Mouse (Mus musculus): Measurements from ENCODE around the gene Smug1. TPM values are rescaled to one million over a fixed set of nuclear protein-coding genes. Genes with fewer than 3 reads are reported as not detected.

The Smug1 gene
- polyA plus RNA-seq, 1 experiment = 18.5 TPM

GRCm38 (mm10) chr15:103177611-103178041, 10.7 kb upstream of the Smug1 start:
- DNase-seq (ENCODE audit: low spot score) = no peak

GRCm38 (mm10) chr15:103176874-103177421, 10.1 kb upstream of the Smug1 start:
- DNase-seq (ENCODE audit: low spot score) = peak; percentile 85

- no peak for DNase-seq (ENCODE audit: low spot score)
These were observed 6.4 kb upstream of the Smug1 start for GRCm38 (mm10) chr15:103173251-103173650.

- DNase-seq (ENCODE audit: low spot score) = no peak
These were observed 5.6 kb upstream of the Smug1 start for GRCm38 (mm10) chr15:103172537-103172936.

GRCm38 (mm10) chr15:103171276-103171675, 4.4 kb upstream of the Smug1 start:
- DNase-seq (ENCODE audit: low spot score) = no peak

- DNase-seq (ENCODE audit: low spot score) = no peak
These were observed 3.4 kb upstream of the Smug1 start for GRCm38 (mm10) chr15:103170316-103170679.

GRCm38 (mm10) chr15:103169612-103170315, 2.9 kb upstream of the Smug1 start:
- DNase-seq (ENCODE audit: low spot score) = no peak

GRCm38 (mm10) chr15:103168801-103169611, 2.1 kb upstream of the Smug1 start:
- no peak for DNase-seq (ENCODE audit: low spot score)

- no peak for DNase-seq (ENCODE audit: low spot score)
These were observed 894 bp upstream of the Smug1 start for GRCm38 (mm10) chr15:103167786-103168185.

- no peak for DNase-seq (ENCODE audit: low spot score)
These were observed 968 bp downstream of the Smug1 start for GRCm38 (mm10) chr15:103165924-103166323.

GRCm38 (mm10) chr15:103165379-103165778, 1.5 kb downstream of the Smug1 start:
- DNase-seq (ENCODE audit: low spot score) = peak; percentile 70

- DNase-seq (ENCODE audit: low spot score) = peak; percentile 64
These were observed 3.5 kb downstream of the Smug1 start for GRCm38 (mm10) chr15:103163182-103163919.

- DNase-seq (ENCODE audit: low spot score) = no peak
These were observed 9.3 kb downstream of the Smug1 start for GRCm38 (mm10) chr15:103157585-103157984.

- no peak for DNase-seq (ENCODE audit: low spot score)
These were observed 10.0 kb downstream of the Smug1 start for GRCm38 (mm10) chr15:103156890-103157289.

- no peak for DNase-seq (ENCODE audit: low spot score)
These were observed 11.2 kb downstream of the Smug1 start for GRCm38 (mm10) chr15:103155366-103156321.

- no peak for DNase-seq (ENCODE audit: low spot score)
These were observed 13.8 kb downstream of the Smug1 start for GRCm38 (mm10) chr15:103152890-103153610.

- no peak for DNase-seq (ENCODE audit: low spot score)
These were observed 14.5 kb downstream of the Smug1 start for GRCm38 (mm10) chr15:103152371-103152770.

GRCm38 (mm10) chr15:103147779-103148178, 19.1 kb downstream of the Smug1 start:
- DNase-seq (ENCODE audit: low spot score) = no peak

GRCm38 (mm10) chr15:103147422-103147690, 19.5 kb downstream of the Smug1 start:
- no peak for DNase-seq (ENCODE audit: low spot score)

GRCm38 (mm10) chr15:103146627-103147421, 20.1 kb downstream of the Smug1 start:
- DNase-seq (ENCODE audit: low spot score) = no peak
